Mouse (Mus musculus) retina, embryonic 14.5 days (tissue): ENCODE data around the gene Elavl4.

ENCODE experiments used
- DNase-seq: peaks from one replicate; pipeline ENCODE4 v3.0.0-alpha.2; 2015; ENCODE audit warnings: low spot score

Elavl4 gene

DNA sequence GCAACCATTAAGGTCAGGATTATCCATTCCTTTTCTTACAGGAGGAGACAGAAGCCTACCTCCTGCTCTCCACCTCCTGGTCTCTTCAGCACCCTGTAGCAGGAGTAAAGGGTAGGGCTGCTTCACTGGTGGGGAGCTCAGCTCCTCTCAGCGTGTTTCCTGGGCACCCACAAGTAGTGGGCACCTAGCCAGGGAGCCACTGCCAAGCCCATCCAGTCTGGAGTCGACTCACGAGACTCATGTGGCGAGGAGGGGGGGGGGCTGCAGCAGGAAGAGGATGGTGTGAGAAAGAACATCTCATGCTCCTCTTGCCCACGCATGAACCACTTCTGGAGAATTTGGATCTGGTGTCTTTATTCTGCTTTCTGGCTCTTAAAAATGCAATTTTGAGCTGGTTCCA is 186.5 kb downstream of the Elavl4 start:
- no peak for DNase-seq

DNA sequence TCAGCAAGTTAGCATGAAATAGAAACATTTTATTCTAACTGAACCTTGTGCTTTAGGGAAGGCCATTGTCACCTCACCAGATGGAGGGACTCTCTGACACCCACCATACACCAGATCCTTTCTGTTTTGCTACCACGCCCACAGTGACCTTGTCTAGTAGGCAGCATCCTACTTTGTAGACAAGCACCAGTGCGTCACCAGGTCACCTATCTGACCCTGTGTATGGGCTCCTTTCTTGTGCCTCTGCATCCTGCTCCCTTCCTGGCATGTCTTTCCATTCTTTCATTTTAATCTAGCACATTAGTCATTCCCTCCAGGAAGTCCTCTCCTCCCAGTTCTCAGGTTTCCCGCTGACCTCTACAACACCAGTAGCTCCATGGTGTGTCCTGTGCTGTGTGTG is 190.1 kb downstream of the Elavl4 start:
- no peak for DNase-seq

DNA sequence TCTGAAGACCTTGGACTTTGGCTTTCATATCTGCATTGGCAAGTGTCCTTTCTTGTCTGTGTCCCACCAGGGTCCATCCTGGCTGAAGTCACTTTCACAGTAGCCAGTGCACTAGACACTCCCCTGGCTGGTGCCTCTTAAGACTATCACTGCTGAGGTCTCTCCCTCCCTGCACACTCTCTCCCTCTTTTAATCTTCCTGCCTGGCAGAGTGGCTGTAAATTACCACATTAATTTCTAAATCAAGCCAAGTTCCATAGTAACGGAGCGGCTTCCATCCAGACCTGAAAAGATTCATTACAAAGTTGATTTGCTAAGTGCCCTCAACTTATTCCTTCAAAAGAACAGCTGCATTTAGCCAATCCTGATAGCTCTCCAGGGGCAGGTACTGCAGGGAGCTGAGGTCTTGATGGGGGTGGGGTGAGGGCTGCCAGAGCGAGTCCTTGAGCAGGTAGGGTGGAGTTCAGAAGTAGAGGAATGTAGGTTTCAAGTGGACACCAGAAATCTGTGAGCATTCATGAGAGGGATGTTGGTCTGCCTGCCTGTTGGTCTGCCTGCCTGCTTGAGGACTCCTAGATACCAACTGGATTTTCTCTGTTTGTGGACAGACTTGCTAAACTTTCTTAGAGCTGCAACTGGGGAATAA is 194.1 kb downstream of the Elavl4 start:
- DNase-seq, result no peak

DNA sequence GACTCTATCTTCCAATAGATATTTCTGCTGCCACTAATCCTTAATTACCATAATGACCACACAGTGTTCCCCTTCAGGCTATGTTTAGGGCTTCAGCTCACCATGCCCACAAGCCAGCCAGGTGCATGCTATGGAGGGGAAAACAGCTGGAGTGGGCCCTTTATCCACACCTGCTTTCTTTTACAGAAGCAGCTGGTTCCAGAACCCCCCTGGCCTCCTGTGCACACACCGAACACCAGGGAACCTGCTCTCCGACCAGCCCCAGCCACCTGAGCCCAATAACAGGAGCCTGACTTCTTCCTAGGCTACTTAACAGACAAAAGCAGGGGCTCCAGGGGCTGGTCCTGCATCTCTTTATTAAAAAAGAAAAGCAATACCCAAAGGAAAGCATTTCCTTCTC is 195.8 kb downstream of the Elavl4 start:
- no peak for DNase-seq
